Mouse (Mus musculus): ENCODE data around the gene Hdac9. TPM values are rescaled to one million over a fixed set of nuclear protein-coding genes. Genes with fewer than 3 reads are reported as not detected.
"Not testable (repeated sequence)": the region's sequence is repeated elsewhere in the genome, so short reads cannot be mapped to it uniquely, and the experiment has no call there.

Hdac9 gene
- polyA plus RNA-seq, 1 experiment, result 1.3 TPM

DNA sequence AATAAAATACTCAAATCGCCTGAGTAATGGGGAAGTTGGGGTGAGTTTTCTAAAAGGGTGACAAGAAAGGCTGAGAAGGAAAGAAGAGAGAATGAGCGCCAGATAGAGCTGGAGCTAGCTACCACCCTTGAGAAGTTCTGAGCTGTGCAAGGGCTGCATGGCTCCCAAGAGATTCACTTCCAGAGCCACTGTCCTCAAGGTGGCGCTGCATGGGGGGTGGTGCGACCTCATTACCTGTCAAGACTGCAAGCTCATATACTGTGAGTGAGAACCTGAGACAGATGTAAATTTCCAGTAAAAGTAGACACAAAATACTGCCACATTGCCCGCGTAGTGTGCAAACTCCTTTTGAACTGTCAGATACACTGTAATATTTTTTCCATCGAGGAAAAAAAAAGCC, 865.8 kb downstream of the Hdac9 start:
- TF ChIP-seq CTCF (conservative IDR thresholded peaks at IDR 0.05; ENCODE audit: insufficient read depth, insufficient read length, low read depth, low read length), result 0 out of 2 replicates have a peak, but pooled peaks have one; percentile 21
- TF ChIP-seq POLR2A (IDR thresholded peaks at IDR 0.05; ENCODE audit: low read depth, low read length), result no peak
- no peaks in the 10 kb centered on the region for H3K27me3 ChIP-seq (replicated peaks; ENCODE audit: control insufficient read depth, insufficient read depth, low read length)
- DNase-seq, result no peak
- 57% methylated on average over 7 of the region's 7 CpGs for WGBS
- no peak overlapping the region for H3K27ac ChIP-seq (ENCODE audit: insufficient read depth, low read depth, low read length)
- no peaks in the 10 kb centered on the region for H3K36me3 ChIP-seq (ENCODE audit: control insufficient read depth, insufficient read depth, low read length)
- no peak overlapping the region for H3K4me3 ChIP-seq (ENCODE audit: insufficient read depth, low read depth, low read length)
- no peaks in the 10 kb centered on the region for H3K4me1 ChIP-seq (ENCODE audit: control insufficient read depth, insufficient read depth, low read length)

DNA sequence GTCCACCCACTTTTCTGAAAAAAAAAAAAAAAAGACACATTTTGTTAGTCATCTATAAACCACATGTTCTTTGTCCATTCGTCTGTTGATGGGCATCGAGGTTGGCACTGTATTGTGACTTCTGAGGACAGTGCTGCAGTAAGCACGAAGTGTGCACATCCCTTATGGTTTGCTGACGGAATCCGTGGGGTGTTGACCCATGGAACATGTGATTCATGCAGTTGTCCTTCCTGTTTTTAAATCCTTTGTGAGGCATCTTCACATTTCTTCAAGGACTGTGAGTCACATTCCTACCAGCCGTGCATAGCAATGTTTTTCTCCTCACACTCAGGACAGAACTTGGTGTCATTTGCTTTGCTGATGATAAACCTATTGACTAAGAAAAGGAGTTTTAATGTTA, 875.9 kb downstream of the Hdac9 start:
- Histone ChIP-seq H3K36me3 (ENCODE audit: control insufficient read depth, insufficient read depth, low read length) (no peaks in the 10 kb centered on the region), H3K4me3 (ENCODE audit: insufficient read depth, low read depth, low read length) (no peak overlapping the region), H3K4me1 (ENCODE audit: control insufficient read depth, insufficient read depth, low read length) (no peaks in the 10 kb centered on the region), H3K27ac (ENCODE audit: insufficient read depth, low read depth, low read length) (no peak overlapping the region), H3K27me3 (replicated peaks; ENCODE audit: control insufficient read depth, insufficient read depth, low read length) (no peaks in the 10 kb centered on the region)
- 75% methylated on average over 6 of the region's 6 CpGs for WGBS
- no peak for TF ChIP-seq POLR2A (IDR thresholded peaks at IDR 0.05; ENCODE audit: low read depth, low read length)
- DNase-seq, result no peak

DNA sequence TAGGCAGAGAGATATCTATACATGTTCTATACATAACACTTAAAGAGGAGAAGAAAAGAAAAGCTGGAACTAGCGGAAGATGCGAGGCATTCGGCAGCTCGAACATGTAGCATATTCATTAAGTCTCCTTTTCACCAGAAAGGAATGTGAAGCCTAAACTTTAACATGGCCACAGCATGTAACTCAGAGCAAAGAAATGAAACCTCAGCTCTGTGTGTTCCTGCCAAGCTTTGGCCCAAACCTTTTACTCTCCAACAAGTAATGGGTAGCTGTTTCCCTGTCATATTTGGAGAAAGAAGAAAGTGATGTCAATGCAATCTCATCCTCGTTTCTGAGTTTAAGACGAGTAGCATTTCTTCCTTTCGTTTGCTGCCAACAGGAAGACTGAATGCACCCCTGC, 876.8 kb downstream of the Hdac9 start:
- TF ChIP-seq CTCF (conservative IDR thresholded peaks at IDR 0.05; ENCODE audit: insufficient read depth, insufficient read length, low read depth, low read length), result no peak
- TF ChIP-seq POLR2A (IDR thresholded peaks at IDR 0.05; ENCODE audit: low read depth, low read length), result no peak
- H3K27ac ChIP-seq (ENCODE audit: insufficient read depth, low read depth, low read length), result no peak overlapping the region
- no peak for DNase-seq
- H3K36me3 ChIP-seq (ENCODE audit: control insufficient read depth, insufficient read depth, low read length), result no peaks in the 10 kb centered on the region
- no peak overlapping the region for H3K4me3 ChIP-seq (ENCODE audit: insufficient read depth, low read depth, low read length)
- WGBS, result 81% methylated on average over 7 of the region's 7 CpGs
- H3K27me3 ChIP-seq (replicated peaks; ENCODE audit: control insufficient read depth, insufficient read depth, low read length), result no peaks in the 10 kb centered on the region
- H3K4me1 ChIP-seq (ENCODE audit: control insufficient read depth, insufficient read depth, low read length), result no peaks in the 10 kb centered on the region

DNA sequence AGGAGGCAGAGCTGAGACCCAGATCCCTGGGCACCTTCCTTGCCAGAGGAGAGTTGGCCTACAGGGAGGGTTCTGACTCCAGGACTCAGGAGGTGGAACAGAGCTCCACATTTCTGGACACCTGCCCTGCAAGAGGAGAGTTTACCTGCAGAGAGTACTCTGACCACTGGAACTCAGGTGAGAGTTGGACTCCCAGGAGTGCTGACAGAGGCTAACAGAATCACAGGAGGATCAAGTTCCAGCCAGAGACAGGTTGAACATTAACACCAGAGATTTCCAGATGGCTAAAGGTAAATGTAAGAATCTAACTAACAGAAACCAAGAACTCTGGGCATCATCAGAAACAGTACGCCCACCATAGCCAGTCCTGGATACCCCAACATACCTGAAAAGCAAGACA, 907.1 kb downstream of the Hdac9 start:
- not testable (repeated sequence) for H3K27ac ChIP-seq (ENCODE audit: insufficient read depth, low read depth, low read length); H3K4me1 ChIP-seq (ENCODE audit: control insufficient read depth, insufficient read depth, low read length); H3K4me3 ChIP-seq (ENCODE audit: insufficient read depth, low read depth, low read length); H3K36me3 ChIP-seq (ENCODE audit: control insufficient read depth, insufficient read depth, low read length); H3K27me3 ChIP-seq (replicated peaks; ENCODE audit: control insufficient read depth, insufficient read depth, low read length)
- peak; percentile 64 for DNase-seq
- WGBS, result 84% methylated on average over 1 of the region's 1 CpGs

Other genes with a start within 250 kb of the Hdac9 start
- gene Prps1l1, start 67.7 kb upstream of the Hdac9 start, polyA plus RNA-seq (2012; rRNA removed), result not detected in 2 replicates
- gene Snx13, start 130.1 kb upstream of the Hdac9 start, polyA plus RNA-seq (2012; rRNA removed), result 8.3 and 9.8 TPM in 2 replicates